In genomic region chr15:69223411-69223810, GRCm38 (mm10) we compare ENCODE assay signal across 30 mouse cellular contexts.
"Had no signal": no experiment of that assay in that cellular context is flagged by ENCODE, and none has a peak within 500 bp of the region (broad histone marks: within the 10 kb centered on the region; RNA-seq: fewer than 3 reads in every experiment).

No protein-coding gene starts in this region.

- H3K4me1 ChIP-seq: heart, embryonic 10.5 days; heart, embryonic 12.5 days; heart, embryonic 13.5 days; heart, embryonic 15.5 days; hindbrain, embryonic 10.5 days; hindbrain, embryonic 12.5 days; hindbrain, embryonic 13.5 days; hindbrain, embryonic 15.5 days; intestine, embryonic 15.5 days; kidney, embryonic 15.5 days had no signal

- H3K27me3 ChIP-seq: heart, embryonic 12.5 days; heart, embryonic 13.5 days; heart, embryonic 15.5 days; hindbrain, embryonic 12.5 days; hindbrain, embryonic 13.5 days; hindbrain, embryonic 15.5 days; intestine, embryonic 15.5 days; kidney, embryonic 15.5 days had no signal

- H3K4me3 ChIP-seq: heart, embryonic 10.5 days; heart, embryonic 12.5 days; heart, embryonic 13.5 days; heart, embryonic 15.5 days; hindbrain, embryonic 10.5 days; hindbrain, embryonic 12.5 days; hindbrain, embryonic 13.5 days; hindbrain, embryonic 15.5 days; intestine, embryonic 15.5 days; kidney, embryonic 15.5 days; layer of hippocampus, adult 2 months; left cerebral cortex, adult 2 months had no signal

- H3K36me3 ChIP-seq: heart, embryonic 10.5 days; heart, embryonic 12.5 days; heart, embryonic 13.5 days; heart, embryonic 15.5 days; hindbrain, embryonic 10.5 days; hindbrain, embryonic 12.5 days; hindbrain, embryonic 13.5 days; hindbrain, embryonic 15.5 days; intestine, embryonic 15.5 days; kidney, embryonic 15.5 days had no signal

- H3K27ac ChIP-seq: heart, embryonic 10.5 days; heart, embryonic 13.5 days; heart, embryonic 15.5 days; hindbrain, embryonic 10.5 days; hindbrain, embryonic 12.5 days; hindbrain, embryonic 13.5 days; hindbrain, embryonic 14.5 days; hindbrain, embryonic 15.5 days; hindbrain, postnatal 0 days; intestine, embryonic 15.5 days; kidney, embryonic 15.5 days; kidney, postnatal 0 days; layer of hippocampus, adult 2 months; left cerebral cortex, adult 2 months had no signal

- H3K9me3 ChIP-seq: heart, embryonic 10.5 days; heart, embryonic 12.5 days; heart, embryonic 13.5 days; heart, embryonic 15.5 days; hindbrain, embryonic 10.5 days; hindbrain, embryonic 12.5 days; hindbrain, embryonic 13.5 days; hindbrain, embryonic 15.5 days; intestine, embryonic 15.5 days; kidney, embryonic 15.5 days had no signal

- H3K9ac ChIP-seq: heart, embryonic 12.5 days; heart, embryonic 13.5 days; heart, embryonic 15.5 days; hindbrain, embryonic 12.5 days; hindbrain, embryonic 13.5 days; hindbrain, embryonic 14.5 days; hindbrain, embryonic 15.5 days; intestine, embryonic 15.5 days; kidney, embryonic 15.5 days had no signal

- DNase-seq: heart, postnatal 10 days; heart, postnatal 14 days; heart, postnatal 36 days; heart, postnatal 4 days; kidney, adult 11 months; kidney, adult 18-20 months; kidney, adult 2 months; kidney, adult 8-10 months; kidney, adult 9 months; kidney, postnatal 10 days; kidney, postnatal 14 days; kidney, postnatal 25 days; kidney, postnatal 36 days; layer of hippocampus, adult 9-11 months; layer of hippocampus, postnatal 36 days had no signal
